In genomic region chr12:17736396-17736795, GRCm38 (mm10) we compare ENCODE assay signal across 24 mouse cellular contexts.
"Had no signal": no experiment of that assay in that cellular context is flagged by ENCODE, and none has a peak within 500 bp of the region (broad histone marks: within the 10 kb centered on the region; RNA-seq: fewer than 3 reads in every experiment).

No protein-coding gene starts in this region.

- H3K4me3 ChIP-seq: layer of hippocampus, adult 2 months; left cerebral cortex, adult 2 months; liver, embryonic 15.5 days; lung, embryonic 15.5 days; megakaryocyte, embryonic 14.5 days; midbrain, embryonic 10.5 days; midbrain, embryonic 13.5 days; myocyte; neural tube, embryonic 13.5 days; stomach, embryonic 15.5 days had no signal

- H3K9ac ChIP-seq: liver, embryonic 15.5 days; lung, embryonic 15.5 days; midbrain, embryonic 13.5 days; neural tube, embryonic 13.5 days; stomach, embryonic 15.5 days had no signal

- DNase-seq: kidney, adult 18-20 months; kidney, adult 9 months; kidney, postnatal 25 days; layer of hippocampus, adult 9-11 months; layer of hippocampus, postnatal 36 days; lung, adult 18-20 months; lung, postnatal 10 days; lung, postnatal 36 days; retina, postnatal 1 day; right cerebral cortex, postnatal 25 days; spleen, adult 18-20 months had no signal

- H3K27me3 ChIP-seq: liver, embryonic 15.5 days; lung, embryonic 15.5 days; megakaryocyte, embryonic 14.5 days; midbrain, embryonic 13.5 days; neural tube, embryonic 13.5 days; stomach, embryonic 15.5 days had no signal

- H3K36me3 ChIP-seq: liver, embryonic 15.5 days; lung, embryonic 15.5 days; midbrain, embryonic 10.5 days; midbrain, embryonic 13.5 days; neural tube, embryonic 13.5 days; stomach, embryonic 15.5 days had no signal

- H3K4me2 ChIP-seq: liver, embryonic 11.5 days; liver, embryonic 15.5 days; lung, embryonic 15.5 days; midbrain, embryonic 13.5 days; neural tube, embryonic 13.5 days; stomach, embryonic 15.5 days had no signal

- ATAC-seq: midbrain, embryonic 13.5 days; midbrain, embryonic 16.5 days had no signal

- H3K9me3 ChIP-seq: liver, embryonic 15.5 days; lung, embryonic 15.5 days; midbrain, embryonic 10.5 days; midbrain, embryonic 13.5 days; neural tube, embryonic 13.5 days; stomach, embryonic 15.5 days had no signal

- H3K27ac ChIP-seq: kidney, postnatal 0 days; layer of hippocampus, adult 2 months; left cerebral cortex, adult 2 months; liver, embryonic 15.5 days; lung, embryonic 15.5 days; midbrain, embryonic 13.5 days; neural tube, embryonic 13.5 days had no signal
